Mouse (Mus musculus): ENCODE measurements at regions not wholly inside any gene's neighbourhood (a gene's known extent, or its start where the extent isn't known, plus 50 kb on each side); places are given as distances from the start of the nearest gene placed in this dataset.

GRCm38 (mm10) chr3:133650025-133650424 is 105.1 kb upstream of the Tet2 start:
- no peak overlapping the region for H3K4me3 ChIP-seq (ENCODE audit: low read depth, low read length)
- no peaks in the 10 kb centered on the region for H3K27me3 ChIP-seq (ENCODE audit: control insufficient read depth, insufficient read depth, low read length)
- ATAC-seq (ENCODE audit: insufficient number of reproducible peaks, insufficient read depth, low FRiP score, low read depth): no peak
- H3K36me3 ChIP-seq (ENCODE audit: control insufficient read depth, insufficient read depth, low read length): no peaks in the 10 kb centered on the region
- H3K9me3 ChIP-seq (ENCODE audit: control insufficient read depth, low read depth, low read length): no peaks in the 10 kb centered on the region
- H3K27ac ChIP-seq (ENCODE audit: low read length): no peak overlapping the region
- no peak overlapping the region for H3K9ac ChIP-seq (replicated peaks; ENCODE audit: low read depth, low read length)
- H3K4me1 ChIP-seq (ENCODE audit: control insufficient read depth, insufficient read depth, low read length): no peaks in the 10 kb centered on the region
- no peak overlapping the region for H3K4me2 ChIP-seq (replicated peaks; ENCODE audit: low read depth, low read length)

- H3K9me3 ChIP-seq (ENCODE audit: control insufficient read depth, low read depth, low read length): no peaks in the 10 kb centered on the region
- no peak for ATAC-seq (ENCODE audit: insufficient number of reproducible peaks, insufficient read depth, low FRiP score, low read depth)
- H3K4me3 ChIP-seq (ENCODE audit: low read depth, low read length): no peak overlapping the region
- no peaks in the 10 kb centered on the region for H3K4me1 ChIP-seq (ENCODE audit: control insufficient read depth, insufficient read depth, low read length)
- H3K4me2 ChIP-seq (replicated peaks; ENCODE audit: low read depth, low read length): no peak overlapping the region
- H3K27me3 ChIP-seq (ENCODE audit: control insufficient read depth, insufficient read depth, low read length): no peaks in the 10 kb centered on the region
- WGBS: 73% methylated on average over 4 of the region's 4 CpGs
- H3K27ac ChIP-seq (ENCODE audit: low read length): no peak overlapping the region
- no peaks in the 10 kb centered on the region for H3K36me3 ChIP-seq (ENCODE audit: control insufficient read depth, insufficient read depth, low read length)
- no peak overlapping the region for H3K9ac ChIP-seq (replicated peaks; ENCODE audit: low read depth, low read length)
These were observed 107.1 kb upstream of the Tet2 start for GRCm38 (mm10) chr3:133651996-133652395.

GRCm38 (mm10) chr3:133659759-133660158 is 114.8 kb upstream of the Tet2 start:
- H3K4me2 ChIP-seq (replicated peaks; ENCODE audit: low read depth, low read length): no peak overlapping the region
- 84% methylated on average over 8 of the region's 8 CpGs for WGBS
- H3K27ac ChIP-seq (ENCODE audit: low read length): no peak overlapping the region

GRCm38 (mm10) chr3:133661303-133661702 is 116.4 kb upstream of the Tet2 start:
- no peak overlapping the region for H3K4me3 ChIP-seq (ENCODE audit: low read depth, low read length)
- H3K27me3 ChIP-seq (ENCODE audit: control insufficient read depth, insufficient read depth, low read length): no peaks in the 10 kb centered on the region
- 60% methylated on average over 3 of the region's 3 CpGs for WGBS
- H3K4me2 ChIP-seq (replicated peaks; ENCODE audit: low read depth, low read length): no peak overlapping the region
- H3K4me1 ChIP-seq (ENCODE audit: control insufficient read depth, insufficient read depth, low read length): no peaks in the 10 kb centered on the region
- no peak overlapping the region for H3K27ac ChIP-seq (ENCODE audit: low read length)
- H3K36me3 ChIP-seq (ENCODE audit: control insufficient read depth, insufficient read depth, low read length): no peaks in the 10 kb centered on the region
- H3K9ac ChIP-seq (replicated peaks; ENCODE audit: low read depth, low read length): no peak overlapping the region
- H3K9me3 ChIP-seq (ENCODE audit: control insufficient read depth, low read depth, low read length): no peaks in the 10 kb centered on the region
- ATAC-seq (ENCODE audit: insufficient number of reproducible peaks, insufficient read depth, low FRiP score, low read depth): no peak

More at GRCm38 (mm10) chr3:133659759-133660158, 114.8 kb upstream of the Tet2 start:
- H3K9me3 ChIP-seq (ENCODE audit: control insufficient read depth, low read depth, low read length): no peaks in the 10 kb centered on the region
- H3K4me1 ChIP-seq (ENCODE audit: control insufficient read depth, insufficient read depth, low read length): no peaks in the 10 kb centered on the region
- H3K4me3 ChIP-seq (ENCODE audit: low read depth, low read length): no peak overlapping the region
- ATAC-seq (ENCODE audit: insufficient number of reproducible peaks, insufficient read depth, low FRiP score, low read depth): no peak
- no peaks in the 10 kb centered on the region for H3K36me3 ChIP-seq (ENCODE audit: control insufficient read depth, insufficient read depth, low read length)
- H3K27me3 ChIP-seq (ENCODE audit: control insufficient read depth, insufficient read depth, low read length): no peaks in the 10 kb centered on the region
- no peak overlapping the region for H3K9ac ChIP-seq (replicated peaks; ENCODE audit: low read depth, low read length)

- no peak overlapping the region for H3K9ac ChIP-seq (replicated peaks; ENCODE audit: low read depth, low read length)
- no peak overlapping the region for H3K27ac ChIP-seq (ENCODE audit: low read length)
- no peak overlapping the region for H3K4me3 ChIP-seq (ENCODE audit: low read depth, low read length)
- no peaks in the 10 kb centered on the region for H3K27me3 ChIP-seq (ENCODE audit: control insufficient read depth, insufficient read depth, low read length)
- no peak overlapping the region for H3K4me2 ChIP-seq (replicated peaks; ENCODE audit: low read depth, low read length)
- H3K36me3 ChIP-seq (ENCODE audit: control insufficient read depth, insufficient read depth, low read length): no peaks in the 10 kb centered on the region
- H3K9me3 ChIP-seq (ENCODE audit: control insufficient read depth, low read depth, low read length): no peaks in the 10 kb centered on the region
- H3K4me1 ChIP-seq (ENCODE audit: control insufficient read depth, insufficient read depth, low read length): no peaks in the 10 kb centered on the region
- WGBS: 59% methylated on average over 3 of the region's 3 CpGs
- no peak for ATAC-seq (ENCODE audit: insufficient number of reproducible peaks, insufficient read depth, low FRiP score, low read depth)
These were observed 120.0 kb upstream of the Tet2 start for GRCm38 (mm10) chr3:133664914-133665313.

- no peak for ATAC-seq (ENCODE audit: insufficient number of reproducible peaks, insufficient read depth, low FRiP score, low read depth)
- Histone ChIP-seq H3K9me3 (ENCODE audit: control insufficient read depth, low read depth, low read length) (no peaks in the 10 kb centered on the region), H3K9ac (replicated peaks; ENCODE audit: low read depth, low read length) (no peak overlapping the region), H3K4me1 (ENCODE audit: control insufficient read depth, insufficient read depth, low read length) (no peaks in the 10 kb centered on the region), H3K4me2 (replicated peaks; ENCODE audit: low read depth, low read length) (no peak overlapping the region), H3K27me3 (ENCODE audit: control insufficient read depth, insufficient read depth, low read length) (no peaks in the 10 kb centered on the region), H3K36me3 (ENCODE audit: control insufficient read depth, insufficient read depth, low read length) (no peaks in the 10 kb centered on the region), H3K27ac (ENCODE audit: low read length) (no peak overlapping the region), H3K4me3 (ENCODE audit: low read depth, low read length) (no peak overlapping the region)
- WGBS: 91% methylated on average over 6 of the region's 6 CpGs
These were observed 120.7 kb upstream of the Tet2 start for GRCm38 (mm10) chr3:133665425-133666317.

GRCm38 (mm10) chr3:133672742-133673447 is 128.0 kb upstream of the Tet2 start:
- WGBS: 79% methylated on average over 10 of the region's 10 CpGs
- no peak for ATAC-seq (ENCODE audit: insufficient number of reproducible peaks, insufficient read depth, low FRiP score, low read depth)

GRCm38 (mm10) chr3:133677892-133678291 is 133.0 kb upstream of the Tet2 start:
- ATAC-seq (ENCODE audit: insufficient number of reproducible peaks, insufficient read depth, low FRiP score, low read depth): no peak
- no peak overlapping the region for H3K27ac ChIP-seq (ENCODE audit: low read length)
- H3K4me3 ChIP-seq (ENCODE audit: low read depth, low read length): no peak overlapping the region
- H3K4me2 ChIP-seq (replicated peaks; ENCODE audit: low read depth, low read length): no peak overlapping the region
- no peaks in the 10 kb centered on the region for H3K4me1 ChIP-seq (ENCODE audit: control insufficient read depth, insufficient read depth, low read length)
- 76% methylated on average over 1 of the region's 1 CpGs for WGBS
- no peaks in the 10 kb centered on the region for H3K36me3 ChIP-seq (ENCODE audit: control insufficient read depth, insufficient read depth, low read length)
- no peak overlapping the region for H3K9ac ChIP-seq (replicated peaks; ENCODE audit: low read depth, low read length)
- H3K9me3 ChIP-seq (ENCODE audit: control insufficient read depth, low read depth, low read length): no peaks in the 10 kb centered on the region
- no peaks in the 10 kb centered on the region for H3K27me3 ChIP-seq (ENCODE audit: control insufficient read depth, insufficient read depth, low read length)

More at GRCm38 (mm10) chr3:133672742-133673447, 128.0 kb upstream of the Tet2 start:
- Histone ChIP-seq H3K4me2 (replicated peaks; ENCODE audit: low read depth, low read length) (no peak overlapping the region), H3K9ac (replicated peaks; ENCODE audit: low read depth, low read length) (no peak overlapping the region), H3K36me3 (ENCODE audit: control insufficient read depth, insufficient read depth, low read length) (no peaks in the 10 kb centered on the region), H3K4me1 (ENCODE audit: control insufficient read depth, insufficient read depth, low read length) (no peaks in the 10 kb centered on the region), H3K27ac (ENCODE audit: low read length) (no peak overlapping the region), H3K9me3 (ENCODE audit: control insufficient read depth, low read depth, low read length) (no peaks in the 10 kb centered on the region), H3K4me3 (ENCODE audit: low read depth, low read length) (no peak overlapping the region), H3K27me3 (ENCODE audit: control insufficient read depth, insufficient read depth, low read length) (no peaks in the 10 kb centered on the region)

All from stomach, embryonic 14.5 days (tissue).